Mouse (Mus musculus): Measurements from ENCODE around the gene Zfp827. TPM values are rescaled to one million over a fixed set of nuclear protein-coding genes. Genes with fewer than 3 reads are reported as not detected.

Zfp827 gene
- polyA plus RNA-seq, 1 experiment from 2014 or later = 9.9 TPM

GRCm38 (mm10) chr8:79037991-79038390 lies 9.8 kb downstream of the Zfp827 start:
- H3K27ac ChIP-seq = no peak overlapping the region
- no peak for ATAC-seq (ENCODE audit: insufficient number of reproducible peaks, low FRiP score, low TSS enrichment, low read depth)
- WGBS = 91% methylated on average over 7 of the region's 7 CpGs
- H3K4me3 ChIP-seq = no peak overlapping the region
- peaks cover 16% of the 10 kb centered on the region; the same call in 1 of the 2 replicates for H3K36me3 ChIP-seq
- no peak overlapping the region for H3K9ac ChIP-seq
- peaks cover 6% of the 10 kb centered on the region for H3K4me1 ChIP-seq
- no peak overlapping the region for H3K4me2 ChIP-seq
- no peaks in the 10 kb centered on the region for H3K27me3 ChIP-seq
- H3K9me3 ChIP-seq = no peaks in the 10 kb centered on the region

- WGBS = 92% methylated on average over 3 of the region's 3 CpGs
- Histone ChIP-seq H3K4me1 (0 out of 2 replicates have a peak, but pooled peaks cover 4% of the 10 kb centered on the region), H3K27ac (no peak overlapping the region), H3K9me3 (no peaks in the 10 kb centered on the region), H3K9ac (no peak overlapping the region), H3K4me2 (no peak overlapping the region), H3K27me3 (no peaks in the 10 kb centered on the region), H3K36me3 (peaks cover 16% of the 10 kb centered on the region; the same call in 1 of the 2 replicates), H3K4me3 (no peak overlapping the region)
- ATAC-seq (ENCODE audit: insufficient number of reproducible peaks, low FRiP score, low TSS enrichment, low read depth) = no peak
Observed at GRCm38 (mm10) chr8:79041429-79041828, 13.2 kb downstream of the Zfp827 start.

GRCm38 (mm10) chr8:79042252-79042651 lies 14.0 kb downstream of the Zfp827 start:
- Histone ChIP-seq H3K9me3 (no peaks in the 10 kb centered on the region), H3K4me1 (0 out of 2 replicates have a peak, but pooled peaks cover 4% of the 10 kb centered on the region), H3K27me3 (no peaks in the 10 kb centered on the region), H3K9ac (no peak overlapping the region), H3K27ac (no peak overlapping the region), H3K4me3 (no peak overlapping the region), H3K36me3 (peaks cover 16% of the 10 kb centered on the region; the same call in 1 of the 2 replicates), H3K4me2 (no peak overlapping the region)
- no peak for ATAC-seq (ENCODE audit: insufficient number of reproducible peaks, low FRiP score, low TSS enrichment, low read depth)
- WGBS = 79% methylated on average over 3 of the region's 3 CpGs

- no peaks in the 10 kb centered on the region for H3K9me3 ChIP-seq
- WGBS = 92% methylated on average over 5 of the region's 5 CpGs
- H3K27ac ChIP-seq = no peak overlapping the region
- 0 out of 2 replicates have a peak, but pooled peaks cover 4% of the 10 kb centered on the region for H3K4me1 ChIP-seq
- no peak overlapping the region for H3K9ac ChIP-seq
- H3K36me3 ChIP-seq = peaks cover 10% of the 10 kb centered on the region; the same call in 1 of the 2 replicates
- no peaks in the 10 kb centered on the region for H3K27me3 ChIP-seq
- H3K4me2 ChIP-seq = no peak overlapping the region
- H3K4me3 ChIP-seq = no peak overlapping the region
- ATAC-seq (ENCODE audit: insufficient number of reproducible peaks, low FRiP score, low TSS enrichment, low read depth) = no peak
Observed at GRCm38 (mm10) chr8:79044673-79045072, 16.4 kb downstream of the Zfp827 start.

- Histone ChIP-seq H3K4me2 (no peak overlapping the region), H3K9me3 (no peaks in the 10 kb centered on the region), H3K4me1 (0 out of 2 replicates have a peak, but pooled peaks cover 4% of the 10 kb centered on the region), H3K9ac (no peak overlapping the region), H3K4me3 (no peak overlapping the region), H3K27ac (no peak overlapping the region), H3K27me3 (no peaks in the 10 kb centered on the region), H3K36me3 (peaks cover 3% of the 10 kb centered on the region; the same call in 1 of the 2 replicates)
- 83% methylated on average over 4 of the region's 4 CpGs for WGBS
- ATAC-seq (ENCODE audit: insufficient number of reproducible peaks, low FRiP score, low TSS enrichment, low read depth) = no peak
Observed at GRCm38 (mm10) chr8:79046659-79047058, 18.4 kb downstream of the Zfp827 start.

GRCm38 (mm10) chr8:79048388-79049005 lies 20.3 kb downstream of the Zfp827 start:
- no peaks in the 10 kb centered on the region for H3K9me3 ChIP-seq
- no peaks in the 10 kb centered on the region for H3K27me3 ChIP-seq
- 0 out of 2 replicates have a peak, but pooled peaks cover 6% of the 10 kb centered on the region for H3K4me1 ChIP-seq
- H3K9ac ChIP-seq = no peak overlapping the region
- peaks cover 3% of the 10 kb centered on the region; the same call in 1 of the 2 replicates for H3K36me3 ChIP-seq
- no peak overlapping the region for H3K4me2 ChIP-seq
- no peak for ATAC-seq (ENCODE audit: insufficient number of reproducible peaks, low FRiP score, low TSS enrichment, low read depth)
- no peak overlapping the region for H3K4me3 ChIP-seq
- H3K27ac ChIP-seq = no peak overlapping the region
- WGBS = 86% methylated on average over 6 of the region's 6 CpGs

GRCm38 (mm10) chr8:79054222-79054621 lies 26.0 kb downstream of the Zfp827 start:
- H3K4me1 ChIP-seq = 0 out of 2 replicates have a peak, but pooled peaks cover 3% of the 10 kb centered on the region
- H3K4me3 ChIP-seq = no peak overlapping the region
- H3K9me3 ChIP-seq = no peaks in the 10 kb centered on the region
- no peaks in the 10 kb centered on the region for H3K27me3 ChIP-seq
- no peak overlapping the region for H3K4me2 ChIP-seq
- H3K27ac ChIP-seq = no peak overlapping the region
- no peaks in the 10 kb centered on the region; the same call in 1 of the 2 replicates for H3K36me3 ChIP-seq
- ATAC-seq (ENCODE audit: insufficient number of reproducible peaks, low FRiP score, low TSS enrichment, low read depth) = no peak
- WGBS = 72% methylated on average over 6 of the region's 6 CpGs
- H3K9ac ChIP-seq = no peak overlapping the region

GRCm38 (mm10) chr8:79057179-79057578 lies 28.9 kb downstream of the Zfp827 start:
- H3K36me3 ChIP-seq = peaks cover 10% of the 10 kb centered on the region
- H3K4me1 ChIP-seq = peaks cover 16% of the 10 kb centered on the region
- H3K9me3 ChIP-seq = no peaks in the 10 kb centered on the region
- H3K4me3 ChIP-seq = no peak overlapping the region
- H3K9ac ChIP-seq = no peak overlapping the region
- no peak overlapping the region for H3K27ac ChIP-seq
- WGBS = 85% methylated on average over 3 of the region's 3 CpGs
- no peaks in the 10 kb centered on the region for H3K27me3 ChIP-seq
- H3K4me2 ChIP-seq = no peak overlapping the region
- no peak for ATAC-seq (ENCODE audit: insufficient number of reproducible peaks, low FRiP score, low TSS enrichment, low read depth)

GRCm38 (mm10) chr8:79059361-79059760 lies 31.1 kb downstream of the Zfp827 start:
- Histone ChIP-seq H3K9me3 (no peaks in the 10 kb centered on the region), H3K4me2 (no peak overlapping the region), H3K27me3 (no peaks in the 10 kb centered on the region), H3K4me3 (no peak overlapping the region), H3K9ac (no peak overlapping the region), H3K27ac (no peak overlapping the region; the same call in 1 of the 2 replicates), H3K4me1 (peaks cover 15% of the 10 kb centered on the region), H3K36me3 (peaks cover 13% of the 10 kb centered on the region)
- no peak for ATAC-seq (ENCODE audit: insufficient number of reproducible peaks, low FRiP score, low TSS enrichment, low read depth)
- 45% methylated on average over 4 of the region's 4 CpGs for WGBS

GRCm38 (mm10) chr8:79060013-79060609 lies 31.9 kb downstream of the Zfp827 start:
- H3K4me2 ChIP-seq = no peak overlapping the region
- H3K9ac ChIP-seq = no peak overlapping the region
- no peak overlapping the region for H3K4me3 ChIP-seq
- WGBS = 53% methylated on average over 19 of the region's 19 CpGs
- H3K27me3 ChIP-seq = no peaks in the 10 kb centered on the region
- H3K36me3 ChIP-seq = peaks cover 13% of the 10 kb centered on the region
- H3K4me1 ChIP-seq = peaks cover 17% of the 10 kb centered on the region
- no peaks in the 10 kb centered on the region for H3K9me3 ChIP-seq
- no peak for ATAC-seq (ENCODE audit: insufficient number of reproducible peaks, low FRiP score, low TSS enrichment, low read depth)
- no peak overlapping the region; the same call in 1 of the 2 replicates for H3K27ac ChIP-seq

GRCm38 (mm10) chr8:79065924-79066323 lies 37.7 kb downstream of the Zfp827 start:
- H3K4me3 ChIP-seq = no peak overlapping the region
- WGBS = 81% methylated on average over 2 of the region's 2 CpGs
- H3K27ac ChIP-seq = no peak overlapping the region
- H3K27me3 ChIP-seq = no peaks in the 10 kb centered on the region
- peaks cover 21% of the 10 kb centered on the region for H3K36me3 ChIP-seq
- no peak overlapping the region for H3K9ac ChIP-seq
- peaks cover 8% of the 10 kb centered on the region for H3K4me1 ChIP-seq
- H3K9me3 ChIP-seq = no peaks in the 10 kb centered on the region
- H3K4me2 ChIP-seq = no peak overlapping the region
- ATAC-seq (ENCODE audit: insufficient number of reproducible peaks, low FRiP score, low TSS enrichment, low read depth) = 0 out of 2 replicates have a peak, but pooled peaks have one; percentile 30

All from limb, embryonic 15.5 days (tissue).